Mouse (Mus musculus): ENCODE data around the gene Gm15319. TPM values are rescaled to one million over a fixed set of nuclear protein-coding genes. Genes with fewer than 3 reads are reported as not detected.

Gm15319 gene
- 0.06 and 0.10 TPM in 2 replicates for polyA plus RNA-seq (2021; fragmentation: Nextera tagmentation)
- long read RNA-seq, experiment 1: 0 reads
- long read RNA-seq, experiment 2: 0 reads

DNA sequence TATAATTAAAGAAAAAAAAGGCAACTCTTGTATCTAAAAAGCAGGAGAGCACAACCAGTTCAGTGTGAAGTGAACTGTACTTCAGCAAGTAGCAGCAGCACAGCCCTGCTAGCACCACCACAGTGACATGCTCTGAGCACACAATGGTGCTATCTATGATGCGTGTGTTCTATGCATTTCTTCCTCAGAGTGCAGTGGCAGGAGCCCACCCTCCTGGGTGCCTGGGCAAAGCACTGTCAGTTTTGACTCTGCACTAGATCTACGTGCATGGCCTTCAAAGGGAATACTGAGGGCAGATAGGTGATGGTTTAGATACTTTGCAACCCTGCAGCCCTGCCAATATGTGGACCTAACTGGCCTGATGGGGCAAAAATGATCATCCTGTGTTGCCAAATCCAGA lies at the start of gene Gm15319:
Gene Gm15319, minus strand, starts transcription at position 101 of the 400 bp plus-strand sequence.

